ENCODE assay signal across 8 mouse cellular contexts in the genomic region with DNA sequence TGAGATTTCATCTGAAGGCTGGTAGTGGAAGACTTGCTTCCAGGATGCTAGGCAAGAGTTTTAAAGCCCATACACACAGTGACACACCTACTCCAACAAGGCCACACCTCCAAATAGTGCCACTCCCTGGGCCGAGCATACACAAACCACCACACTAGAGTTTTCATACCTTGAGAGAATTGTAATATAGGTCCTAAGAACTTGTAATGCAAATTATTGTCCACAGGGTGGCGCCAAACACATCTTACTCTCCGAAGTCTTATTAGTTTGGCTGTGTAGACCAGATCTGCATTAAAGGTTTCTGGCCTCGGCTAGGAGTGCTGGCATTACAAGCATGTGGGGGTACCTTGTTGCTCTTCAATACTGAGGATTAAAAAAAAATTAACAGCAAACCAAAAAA. TPM values are rescaled to one million over a fixed set of nuclear protein-coding genes. Genes with fewer than 3 reads are reported as not detected.
DNase-seq lines count a peak whose midpoint lies in the region; ATAC-seq and TF ChIP-seq lines count a peak whose summit lies in the region.

No protein-coding gene starts in this region.

- no peak overlapping the region for H3K9ac ChIP-seq in ES-E14 (ENCODE audit: insufficient read depth, low read depth, low read length, poor library complexity, severe bottlenecking)
- H3K9ac ChIP-seq in lung, embryonic 15.5 days: no peak overlapping the region

- H3K9me3 ChIP-seq in ES-E14 (ENCODE audit: control insufficient read depth, insufficient read depth, low read depth, low read length): no peaks in the 10 kb centered on the region
- H3K9me3 ChIP-seq in lung, embryonic 15.5 days: no peaks in the 10 kb centered on the region

- DNase-seq in ES-E14 (ENCODE audit: low read depth, low spot score): peak; percentile 72
- DNase-seq in adrenal gland, postnatal 10 days: peak; percentile 68
- peak; percentile 61 for DNase-seq in embryo, embryonic 11.5 days (ENCODE audit: low read depth, low spot score)
- peak; percentile 62 for DNase-seq in heart, postnatal 4 days
- DNase-seq in kidney, postnatal 4 days: peak; percentile 60 to 72
- DNase-seq in retina, embryonic 14.5 days (ENCODE audit: low spot score): peak; percentile 92
- DNase-seq in urinary bladder, postnatal 4 days (ENCODE audit: low spot score in 2 of 2): no peak

- in situ Hi-C loops in ES-E14 (cut with MboI; ENCODE audit: low sequenced_read_pairs in 2 of 2, unreplicated experiment in 2 of 2): no loop called here

- no peak overlapping the region for H3K4me3 ChIP-seq in ES-E14 (ENCODE audit: insufficient read depth in 1 of 2, low read depth in 1 of 2, low read length in 2 of 2, poor library complexity in 1 of 2, severe bottlenecking in 1 of 2)
- H3K4me3 ChIP-seq in lung, embryonic 15.5 days: no peak overlapping the region

- H3K36me3 ChIP-seq in ES-E14 (ENCODE audit: control insufficient read depth, insufficient read depth, low read length, poor library complexity, severe bottlenecking): peaks cover 18% of the 10 kb centered on the region
- peaks cover 24% of the 10 kb centered on the region for H3K36me3 ChIP-seq in lung, embryonic 15.5 days

- H3K4me2 ChIP-seq in lung, embryonic 15.5 days: no peak overlapping the region

- no peaks in the 10 kb centered on the region for H3K27me3 ChIP-seq in lung, embryonic 15.5 days

- no peak overlapping the region for H3K27ac ChIP-seq in ES-E14 (ENCODE audit: insufficient read depth, low read depth, low read length, poor library complexity, severe bottlenecking)
- H3K27ac ChIP-seq in lung, embryonic 15.5 days: no peak overlapping the region

- 3% methylated on average over 4 of the region's 4 CpGs for WGBS in lung, embryonic 15.5 days

- ATAC-seq in lung, embryonic 15.5 days (ENCODE audit: borderline replicate concordance, extremely low read depth, low FRiP score, low TSS enrichment): peak; percentile 55; the same call in 1 of the 2 replicates

- H3K4me1 ChIP-seq in ES-E14 (ENCODE audit: control insufficient read depth in 2 of 2, insufficient read depth in 2 of 2, low read length in 2 of 2, poor library complexity in 1 of 2): peaks cover 0 to 6% of the 10 kb centered on the region in 2 experiments; a peak in 1 of 4 replicates
- no peaks in the 10 kb centered on the region for H3K4me1 ChIP-seq in lung, embryonic 15.5 days

TF ChIP-seq in ES-E14, 5 proteins besides CTCF, POLR2A, EP300 and RAD21:
- TF ChIP-seq ZNF384 (IDR thresholded peaks at IDR 0.05; ENCODE audit: low read depth, low read length): no peak
- no peak for TF ChIP-seq MAFK (IDR thresholded peaks at IDR 0.05; ENCODE audit: insufficient read depth, low read depth, low read length)
- no peak for TF ChIP-seq ZC3H11A (IDR thresholded peaks at IDR 0.05; ENCODE audit: borderline replicate concordance, low read depth, low read length)
- TF ChIP-seq HCFC1 (IDR thresholded peaks at IDR 0.05; ENCODE audit: borderline replicate concordance, insufficient read depth, low read length): no peak
- TF ChIP-seq CHD2 (IDR thresholded peaks at IDR 0.05; ENCODE audit: low read depth, low read length): no peak

RNA-seq across cellular contexts. Expression of a gene that starts 17.7 kb away (rescaled TPM):
- total RNA-seq in ES-E14 (2012; rRNA removed): 5.6 and 6.8 TPM in 2 replicates
- total RNA-seq in adrenal gland, postnatal 10 days (2021): 1 to 10 TPM; 4.4 to 4.6 TPM
- total RNA-seq in heart, postnatal 4 days (2021): 1 to 10 TPM; 6.2 to 6.9 TPM
- polyA plus RNA-seq in lung, embryonic 15.5 days (2015; fragmentation: Nextera tagmentation; extraction: Ambion mirVana): 5.1 and 5.6 TPM in 2 replicates

RNA-seq across cellular contexts. Expression of a gene that starts 37.3 kb away (rescaled TPM):
- total RNA-seq in ES-E14 (2012; rRNA removed): 10.5 and 11.7 TPM in 2 replicates
- total RNA-seq in adrenal gland, postnatal 10 days (2021): 10 to 100 TPM; 24.2 to 27.2 TPM
- 10 to 100 TPM; 10.9 to 11.4 TPM for total RNA-seq in heart, postnatal 4 days (2021)
- 16.6 and 21.6 TPM in 2 replicates for polyA plus RNA-seq in lung, embryonic 15.5 days (2015; fragmentation: Nextera tagmentation; extraction: Ambion mirVana)

RNA-seq across cellular contexts. Expression of a gene that starts 44.4 kb away (rescaled TPM):
- 31.1 and 31.9 TPM in 2 replicates for total RNA-seq in ES-E14 (2012; rRNA removed)
- 10 to 100 TPM; 21.7 to 30.1 TPM for total RNA-seq in adrenal gland, postnatal 10 days (2021)
- 10 to 100 TPM; 25.7 to 26.8 TPM for total RNA-seq in heart, postnatal 4 days (2021)
- polyA plus RNA-seq in lung, embryonic 15.5 days (2015; fragmentation: Nextera tagmentation; extraction: Ambion mirVana): 125 TPM in 2 replicates

RNA-seq across cellular contexts. Expression of a gene that starts 44.5 kb away (rescaled TPM):
- 24.1 and 36.4 TPM in 2 replicates for total RNA-seq in ES-E14 (2012; rRNA removed)
- 10 to 100 TPM; 15.3 to 16.6 TPM for total RNA-seq in adrenal gland, postnatal 10 days (2021)
- 10 to 100 TPM; 42.0 to 48.9 TPM for total RNA-seq in heart, postnatal 4 days (2021)
- 37.7 and 41.1 TPM in 2 replicates for polyA plus RNA-seq in lung, embryonic 15.5 days (2015; fragmentation: Nextera tagmentation; extraction: Ambion mirVana)

RNA-seq across cellular contexts. Expression of a gene that starts 56.9 kb away (rescaled TPM):
- 0.16 TPM in 1 of 2 replicates, not detected in the other for total RNA-seq in ES-E14 (2012; rRNA removed)
- not detected for total RNA-seq in adrenal gland, postnatal 10 days (2021)
- total RNA-seq in heart, postnatal 4 days (2021): not detected
- 0.22 and 0.48 TPM in 2 replicates for polyA plus RNA-seq in lung, embryonic 15.5 days (2015; fragmentation: Nextera tagmentation; extraction: Ambion mirVana)

Comparison
In these comparisons a context has a peak if more than half of its experiments do, and no peak if none do; other contexts are left out.
1. DNase-seq: peak in ES-E14 (single experiment), adrenal gland, postnatal 10 days (single experiment), embryo, embryonic 11.5 days (single experiment), heart, postnatal 4 days (single experiment), kidney, postnatal 4 days (2 of 2) and retina, embryonic 14.5 days (single experiment); none in urinary bladder, postnatal 4 days (0 of 2).